Mouse (Mus musculus): ENCODE measurements around the gene Fahd1. TPM values are rescaled to one million over a fixed set of nuclear protein-coding genes. Genes with fewer than 3 reads are reported as not detected.

Fahd1 gene
- polyA plus RNA-seq, 1 experiment: 7.8 TPM

DNA sequence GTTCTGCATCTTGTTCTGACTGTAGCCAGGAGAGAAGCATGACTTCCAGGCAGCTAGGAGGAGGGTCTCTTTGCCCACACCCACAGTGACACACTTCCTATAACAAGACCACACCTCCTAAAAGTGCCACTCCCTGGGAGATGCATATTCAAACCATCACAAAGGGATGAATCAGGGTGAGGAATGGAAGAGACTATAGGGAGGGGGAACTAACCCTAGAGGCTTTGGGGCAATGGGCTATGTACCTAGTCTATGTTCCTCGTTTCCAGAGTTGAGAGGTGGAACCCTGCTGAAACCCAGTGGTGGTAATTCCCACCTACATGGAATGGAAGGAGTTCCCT lies 24.2 kb upstream of the Fahd1 start:
- TF ChIP-seq CTCF (IDR thresholded peaks at IDR 0.05; ENCODE audit: insufficient read depth, low read length): no peak
- no peak for TF ChIP-seq POLR2A (IDR thresholded peaks at IDR 0.05; ENCODE audit: borderline replicate concordance, extremely low read depth, low read depth, low read length)
- Histone ChIP-seq H3K4me3 (replicated peaks; ENCODE audit: extremely low read depth, low read depth, low read length) (no peak overlapping the region), H3K4me1 (ENCODE audit: control insufficient read depth, insufficient read depth, low read length) (0 out of 2 replicates have a peak, but pooled peaks cover 2% of the 10 kb centered on the region)
- 45% methylated on average over 1 of the region's 1 CpGs for WGBS
- DNase-seq: no peak

GRCm38 (mm10) chr17:24873695-24874404 lies 23.7 kb upstream of the Fahd1 start:
- 48% methylated on average over 4 of the region's 4 CpGs for WGBS
- H3K4me3 ChIP-seq (replicated peaks; ENCODE audit: extremely low read depth, low read depth, low read length): no peak overlapping the region
- no peak for DNase-seq
- 0 out of 2 replicates have a peak, but pooled peaks cover 2% of the 10 kb centered on the region for H3K4me1 ChIP-seq (ENCODE audit: control insufficient read depth, insufficient read depth, low read length)
- no peak for TF ChIP-seq CTCF (IDR thresholded peaks at IDR 0.05; ENCODE audit: insufficient read depth, low read length)

DNA sequence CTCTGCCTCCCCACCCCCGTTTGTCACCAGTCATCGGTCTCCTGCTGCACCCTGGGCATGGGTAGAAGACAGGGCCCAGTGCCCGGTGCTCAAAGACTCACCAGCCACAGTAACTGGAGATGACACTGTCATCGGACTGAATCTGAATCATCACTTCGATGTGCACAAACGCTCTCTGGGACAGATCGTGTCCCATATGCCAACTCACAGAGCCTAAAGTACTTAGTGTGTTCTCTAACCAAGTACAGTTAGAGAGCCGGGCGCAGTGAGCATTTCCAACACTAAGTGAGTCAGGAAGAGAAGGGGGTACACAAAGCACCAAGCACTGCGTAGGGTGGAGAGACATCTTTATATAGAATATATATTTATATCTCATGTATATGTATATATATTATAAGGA lies 17.8 kb upstream of the Fahd1 start:
- 91% methylated on average over 10 of the region's 10 CpGs for WGBS
- DNase-seq: no peak
- TF ChIP-seq CTCF (IDR thresholded peaks at IDR 0.05; ENCODE audit: insufficient read depth, low read length) (no peak), POLR2A (IDR thresholded peaks at IDR 0.05; ENCODE audit: borderline replicate concordance, extremely low read depth, low read depth, low read length) (no peak)
- Histone ChIP-seq H3K4me3 (replicated peaks; ENCODE audit: extremely low read depth, low read depth, low read length) (no peak overlapping the region), H3K4me1 (ENCODE audit: control insufficient read depth, insufficient read depth, low read length) (no peaks in the 10 kb centered on the region)

GRCm38 (mm10) chr17:24865776-24866175 lies 15.6 kb upstream of the Fahd1 start, which contains the start of gene Igfals:
TSS of gene Igfals (plus strand) at chr17:24865997.
- Histone ChIP-seq H3K4me1 (ENCODE audit: control insufficient read depth, insufficient read depth, low read length) (no peaks in the 10 kb centered on the region), H3K4me3 (replicated peaks; ENCODE audit: extremely low read depth, low read depth, low read length) (no peak within 1 kb of the TSS)
- TF ChIP-seq CTCF (IDR thresholded peaks at IDR 0.05; ENCODE audit: insufficient read depth, low read length) (no peak), POLR2A (IDR thresholded peaks at IDR 0.05; ENCODE audit: borderline replicate concordance, extremely low read depth, low read depth, low read length) (no peak)
- DNase-seq: no peak
- 91% methylated on average over 8 of the region's 8 CpGs for WGBS

DNA sequence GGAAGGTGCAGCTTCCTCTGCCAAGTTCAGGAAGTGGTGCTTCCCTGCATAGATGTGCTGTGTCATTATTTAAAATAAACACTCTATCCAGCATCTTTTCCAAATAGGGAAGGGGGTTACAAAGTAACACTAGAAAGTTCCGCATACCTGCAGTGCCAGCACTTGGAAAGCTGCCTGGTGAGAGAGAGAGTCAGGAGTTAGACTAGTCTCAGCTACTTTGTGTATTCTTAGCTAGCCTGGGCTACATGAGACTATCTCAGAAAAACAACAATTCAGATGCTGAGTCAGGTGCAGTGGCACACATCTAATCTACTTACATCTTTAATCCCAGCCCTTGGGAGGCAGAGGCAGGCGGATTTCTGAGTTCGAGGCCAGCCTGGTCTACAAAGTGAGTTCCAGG lies 11.6 kb upstream of the Fahd1 start:
- Histone ChIP-seq H3K4me3 (replicated peaks; ENCODE audit: extremely low read depth, low read depth, low read length) (no peak overlapping the region), H3K4me1 (ENCODE audit: control insufficient read depth, insufficient read depth, low read length) (no peaks in the 10 kb centered on the region)
- TF ChIP-seq POLR2A (IDR thresholded peaks at IDR 0.05; ENCODE audit: borderline replicate concordance, extremely low read depth, low read depth, low read length): no peak
- TF ChIP-seq CTCF (IDR thresholded peaks at IDR 0.05; ENCODE audit: insufficient read depth, low read length): no peak
- 93% methylated on average over 3 of the region's 3 CpGs for WGBS
- no peak for DNase-seq

DNA sequence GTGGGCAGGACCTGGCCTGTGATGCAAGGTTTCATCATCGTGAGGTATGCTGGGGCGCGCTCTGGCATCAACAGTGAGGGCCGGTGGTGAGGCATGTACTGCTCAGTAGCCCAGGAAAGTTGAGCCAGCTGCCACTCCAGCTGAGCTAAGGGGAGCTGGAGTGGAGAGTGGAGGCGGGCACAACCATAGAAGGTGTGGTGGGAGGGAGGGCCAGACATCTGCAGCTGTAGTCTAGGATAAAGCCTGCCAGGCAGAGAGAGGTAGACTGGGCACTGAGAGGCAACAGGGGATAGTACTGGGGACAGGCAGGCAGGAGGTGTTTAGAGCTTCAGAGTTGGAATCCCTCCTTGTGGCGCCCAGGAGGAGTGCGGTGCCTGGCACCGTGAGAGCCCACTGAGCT lies 9.9 kb upstream of the Fahd1 start:
- no peak overlapping the region for H3K4me3 ChIP-seq (replicated peaks; ENCODE audit: extremely low read depth, low read depth, low read length)
- 91% methylated on average over 8 of the region's 8 CpGs for WGBS
- H3K4me1 ChIP-seq (ENCODE audit: control insufficient read depth, insufficient read depth, low read length): no peaks in the 10 kb centered on the region
- DNase-seq: no peak
- TF ChIP-seq POLR2A (IDR thresholded peaks at IDR 0.05; ENCODE audit: borderline replicate concordance, extremely low read depth, low read depth, low read length) (no peak), CTCF (IDR thresholded peaks at IDR 0.05; ENCODE audit: insufficient read depth, low read length) (no peak)

DNA sequence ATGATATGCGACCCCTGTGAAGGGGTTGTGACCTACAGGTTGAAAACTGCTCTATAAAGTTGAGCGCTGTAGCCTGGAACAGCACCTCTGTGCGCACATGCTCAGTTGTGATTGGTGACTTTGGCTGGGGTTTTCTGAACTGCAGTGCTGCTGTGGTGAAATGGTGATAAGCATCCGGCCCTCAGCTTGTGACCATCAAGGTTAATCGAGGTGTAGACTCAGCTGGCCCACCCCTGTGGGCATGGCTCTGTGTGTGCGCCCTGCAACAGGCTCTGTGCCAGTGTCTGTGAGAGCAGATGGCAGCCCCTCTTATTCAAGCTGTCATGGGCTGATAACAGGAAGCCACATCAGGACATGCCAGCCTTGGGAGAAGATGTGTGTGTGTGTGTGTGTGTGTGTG lies 8.8 kb upstream of the Fahd1 start:
- no peak overlapping the region for H3K4me3 ChIP-seq (replicated peaks; ENCODE audit: extremely low read depth, low read depth, low read length)
- WGBS: 88% methylated on average over 6 of the region's 6 CpGs

DNA sequence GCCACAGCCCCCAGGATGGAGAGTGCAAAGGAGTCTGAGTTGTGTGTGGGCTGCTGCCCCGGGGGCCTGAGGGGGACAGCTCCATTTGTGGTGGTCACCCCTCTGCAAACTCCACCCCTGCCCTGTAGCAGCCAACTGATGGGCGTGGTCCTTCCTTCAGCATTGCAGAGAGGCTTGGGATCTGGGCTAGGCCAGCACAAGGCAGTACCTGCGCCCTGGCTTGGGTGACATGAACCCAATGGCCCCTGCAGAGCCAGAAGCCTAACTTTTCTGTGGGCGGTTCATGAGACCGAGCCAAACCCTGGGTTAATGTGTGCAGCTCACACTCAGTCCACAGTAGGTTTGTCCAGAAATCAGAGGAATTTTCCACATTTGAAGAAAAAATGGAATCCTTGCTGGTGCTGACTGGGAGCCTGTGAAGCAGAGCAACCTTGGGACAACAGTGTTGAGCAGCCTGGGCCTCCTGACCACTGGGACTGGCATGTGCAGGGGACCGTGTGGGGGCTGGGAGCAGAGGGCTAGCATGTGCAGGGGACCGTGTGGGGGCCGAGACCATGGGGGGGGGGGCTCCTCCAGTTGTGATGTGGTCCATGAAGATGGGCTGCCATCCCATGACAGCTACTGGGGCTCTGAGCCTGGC lies 7.8 kb upstream of the Fahd1 start:
- WGBS: 87% methylated on average over 8 of the region's 8 CpGs
- TF ChIP-seq CTCF (IDR thresholded peaks at IDR 0.05; ENCODE audit: insufficient read depth, low read length) (no peak), POLR2A (IDR thresholded peaks at IDR 0.05; ENCODE audit: borderline replicate concordance, extremely low read depth, low read depth, low read length) (no peak)
- Histone ChIP-seq H3K4me3 (replicated peaks; ENCODE audit: extremely low read depth, low read depth, low read length) (no peak overlapping the region), H3K4me1 (ENCODE audit: control insufficient read depth, insufficient read depth, low read length) (no peaks in the 10 kb centered on the region)
- DNase-seq: no peak

More for the DNA sequence above, 8.8 kb upstream of the Fahd1 start:
- no peak for DNase-seq
- H3K4me1 ChIP-seq (ENCODE audit: control insufficient read depth, insufficient read depth, low read length): no peaks in the 10 kb centered on the region
- TF ChIP-seq POLR2A (IDR thresholded peaks at IDR 0.05; ENCODE audit: borderline replicate concordance, extremely low read depth, low read depth, low read length): no peak
- TF ChIP-seq CTCF (IDR thresholded peaks at IDR 0.05; ENCODE audit: insufficient read depth, low read length): no peak

DNA sequence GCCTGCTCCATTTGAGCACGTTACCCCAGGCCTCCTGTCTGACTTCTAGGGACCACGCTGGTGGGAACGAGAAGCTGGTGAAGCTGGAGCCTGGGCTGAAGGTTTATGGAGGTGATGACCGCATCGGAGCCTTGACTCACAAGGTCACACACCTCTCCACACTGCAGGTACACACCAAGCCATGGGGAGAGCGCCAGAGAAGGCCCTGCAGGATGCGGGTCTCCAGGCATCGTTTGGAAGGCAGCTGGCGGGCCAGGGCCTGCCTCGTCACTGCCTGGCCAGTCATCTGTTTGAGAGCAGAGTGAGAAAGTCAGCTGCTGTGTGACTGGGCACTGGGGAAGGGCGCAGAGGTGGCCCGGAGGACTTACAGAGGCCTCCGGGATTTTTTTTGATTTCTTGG lies 6.4 kb upstream of the Fahd1 start:
- no peak for TF ChIP-seq CTCF (IDR thresholded peaks at IDR 0.05; ENCODE audit: insufficient read depth, low read length)
- no peak for TF ChIP-seq POLR2A (IDR thresholded peaks at IDR 0.05; ENCODE audit: borderline replicate concordance, extremely low read depth, low read depth, low read length)
- no peak for DNase-seq
- H3K4me1 ChIP-seq (ENCODE audit: control insufficient read depth, insufficient read depth, low read length): no peaks in the 10 kb centered on the region
- no peak overlapping the region for H3K4me3 ChIP-seq (replicated peaks; ENCODE audit: extremely low read depth, low read depth, low read length)
- WGBS: 91% methylated on average over 13 of the region's 13 CpGs

- DNase-seq: no peak
- no peaks in the 10 kb centered on the region; the same call in 1 of the 2 replicates for H3K4me1 ChIP-seq (ENCODE audit: control insufficient read depth, insufficient read depth, low read length)
- no peak overlapping the region for H3K4me3 ChIP-seq (replicated peaks; ENCODE audit: extremely low read depth, low read depth, low read length)
- WGBS: 75% methylated on average over 3 of the region's 3 CpGs
- no peak for TF ChIP-seq POLR2A (IDR thresholded peaks at IDR 0.05; ENCODE audit: borderline replicate concordance, extremely low read depth, low read depth, low read length)
Measured at GRCm38 (mm10) chr17:24855838-24856464, 5.8 kb upstream of the Fahd1 start.

Measured in lung, adult 2 months (tissue).